Mouse (Mus musculus) gonadal fat pad, adult 2 months (tissue): Measurements from ENCODE around the gene Nlgn2. TPM values are rescaled to one million over a fixed set of nuclear protein-coding genes. Genes with fewer than 3 reads are reported as not detected.

ENCODE experiments used
- DNase-seq: peaks from one replicate; pipeline ENCODE4 v3.0.0-alpha.2; 2012; ENCODE audit warnings: low read depth
- polyA plus RNA-seq: library from polyadenylated mRNA; depleted of rRNA; stranded (reverse); fragments of >200 nt; gene quantifications from 2 replicates; pipeline ENCODE4 v1.2.3, GENCODE M21; 2012; rRNA removed

Nlgn2 gene
- polyA plus RNA-seq, 1 experiment: 19.0 TPM

DNA sequence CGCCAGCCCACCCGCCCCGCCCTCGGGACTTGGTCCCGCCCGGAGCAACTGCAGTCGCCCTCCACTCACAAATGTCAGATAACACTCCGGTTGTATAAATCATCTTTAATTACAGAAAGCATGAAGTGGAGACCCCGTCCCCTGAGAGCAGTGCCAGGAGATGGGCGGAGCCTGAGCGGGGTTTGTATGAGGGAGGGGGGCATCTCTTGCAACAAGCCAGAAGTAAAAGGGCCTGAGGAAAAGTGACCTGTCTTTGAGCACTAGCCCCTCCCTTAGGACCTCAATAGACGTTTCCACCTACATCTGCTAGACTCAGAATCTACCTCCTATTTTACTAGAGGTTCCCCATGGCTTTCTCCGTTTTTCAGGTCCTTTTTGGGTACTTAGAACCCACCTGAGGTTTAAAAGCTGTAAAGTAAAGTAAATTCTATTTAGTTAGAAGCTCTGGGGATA is 41.6 kb downstream of the Nlgn2 start:
- no peak for DNase-seq

- peak; percentile 89 for DNase-seq
Measured at GRCm38 (mm10) chr11:69795168-69795982, 42.2 kb downstream of the Nlgn2 start, which contains the start of gene Chrnb1. Gene Chrnb1 (minus strand): TSS chr11:69795943.

GRCm38 (mm10) chr11:69793429-69793828 is 44.2 kb downstream of the Nlgn2 start:
- DNase-seq: no peak

DNA sequence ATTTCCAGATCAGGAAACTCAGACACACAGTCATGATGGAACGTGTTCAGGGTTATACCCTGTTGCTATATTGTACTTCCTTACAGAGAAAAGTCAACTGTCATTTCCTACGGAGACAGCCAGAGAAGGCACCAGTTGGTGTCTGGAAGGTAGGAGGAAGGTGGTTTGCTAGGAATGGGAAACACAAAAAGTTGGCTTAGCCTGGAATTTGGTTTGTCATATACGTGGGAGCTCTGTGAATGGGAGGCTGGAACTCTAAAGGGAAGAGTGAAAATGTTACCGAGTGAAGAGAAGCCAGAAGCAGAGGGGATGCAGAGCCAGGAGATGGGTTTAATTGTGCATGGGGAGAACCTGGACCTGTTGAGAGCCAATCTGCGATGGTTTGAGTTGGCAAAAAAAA is 46.2 kb downstream of the Nlgn2 start:
- no peak for DNase-seq

- DNase-seq: no peak
Measured at GRCm38 (mm10) chr11:69789431-69789830, 48.2 kb downstream of the Nlgn2 start.

- DNase-seq: no peak
Measured at GRCm38 (mm10) chr11:69787306-69787705, 50.3 kb downstream of the Nlgn2 start.

- no peak for DNase-seq
Measured at GRCm38 (mm10) chr11:69784793-69785272, 52.8 kb downstream of the Nlgn2 start.

- no peak for DNase-seq
Measured at GRCm38 (mm10) chr11:69781828-69782227, 55.8 kb downstream of the Nlgn2 start.

DNA sequence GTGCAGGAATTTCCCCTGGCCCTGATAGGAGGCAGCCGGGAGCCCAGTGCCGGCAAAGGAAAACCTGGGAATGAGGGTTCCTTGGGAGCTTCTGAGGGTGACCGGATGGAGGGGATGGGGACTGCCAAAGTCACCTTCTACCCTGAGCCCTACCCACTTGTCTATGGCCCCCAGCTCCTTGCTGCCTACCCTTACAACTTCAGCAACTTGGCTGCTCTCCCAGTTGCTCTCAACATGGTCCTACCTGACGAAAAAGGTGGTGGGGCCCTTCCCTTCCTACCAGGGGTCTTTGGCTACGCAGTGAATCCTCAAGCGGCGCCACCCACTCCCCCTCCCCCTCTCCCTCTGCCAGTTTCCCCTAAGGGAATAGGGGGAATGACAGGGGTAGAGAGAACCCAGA is 58.6 kb downstream of the Nlgn2 start:
- DNase-seq: no peak

DNA sequence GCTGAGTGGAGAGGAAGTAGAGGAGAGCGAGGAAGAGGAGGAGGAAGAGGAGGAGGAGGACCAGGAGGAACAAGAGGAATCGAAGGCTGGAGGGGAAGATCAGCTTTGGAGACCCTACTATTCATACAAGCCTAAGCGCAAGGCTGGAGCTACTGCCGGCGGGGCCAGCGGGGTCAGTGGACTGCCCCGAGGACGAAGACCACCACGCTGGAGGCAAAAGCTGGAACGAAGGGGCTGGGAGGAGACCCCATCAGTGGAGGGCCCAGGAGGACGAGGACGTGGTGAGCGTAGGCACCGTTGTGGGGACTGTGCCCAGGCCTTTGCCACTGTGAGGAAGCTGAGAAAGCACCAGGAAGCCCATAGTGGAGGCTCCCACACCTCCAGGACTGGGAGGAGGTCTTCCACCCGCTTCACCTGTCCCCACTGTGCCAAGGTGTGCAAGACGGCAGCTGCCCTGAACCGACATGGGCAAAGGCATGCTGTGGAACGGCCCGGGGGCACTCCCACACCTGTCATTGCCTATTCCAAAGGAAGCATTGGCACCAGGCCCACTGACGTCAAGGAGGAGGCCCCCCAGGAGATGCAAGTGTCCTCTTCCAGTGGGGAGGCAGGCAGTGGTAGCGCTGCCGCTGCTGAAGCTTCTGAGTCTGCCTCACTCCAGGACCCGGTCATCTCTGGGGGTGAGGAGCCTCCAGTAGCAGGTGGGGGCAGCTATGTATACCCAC is 59.2 kb downstream of the Nlgn2 start:
- no peak for DNase-seq

DNA sequence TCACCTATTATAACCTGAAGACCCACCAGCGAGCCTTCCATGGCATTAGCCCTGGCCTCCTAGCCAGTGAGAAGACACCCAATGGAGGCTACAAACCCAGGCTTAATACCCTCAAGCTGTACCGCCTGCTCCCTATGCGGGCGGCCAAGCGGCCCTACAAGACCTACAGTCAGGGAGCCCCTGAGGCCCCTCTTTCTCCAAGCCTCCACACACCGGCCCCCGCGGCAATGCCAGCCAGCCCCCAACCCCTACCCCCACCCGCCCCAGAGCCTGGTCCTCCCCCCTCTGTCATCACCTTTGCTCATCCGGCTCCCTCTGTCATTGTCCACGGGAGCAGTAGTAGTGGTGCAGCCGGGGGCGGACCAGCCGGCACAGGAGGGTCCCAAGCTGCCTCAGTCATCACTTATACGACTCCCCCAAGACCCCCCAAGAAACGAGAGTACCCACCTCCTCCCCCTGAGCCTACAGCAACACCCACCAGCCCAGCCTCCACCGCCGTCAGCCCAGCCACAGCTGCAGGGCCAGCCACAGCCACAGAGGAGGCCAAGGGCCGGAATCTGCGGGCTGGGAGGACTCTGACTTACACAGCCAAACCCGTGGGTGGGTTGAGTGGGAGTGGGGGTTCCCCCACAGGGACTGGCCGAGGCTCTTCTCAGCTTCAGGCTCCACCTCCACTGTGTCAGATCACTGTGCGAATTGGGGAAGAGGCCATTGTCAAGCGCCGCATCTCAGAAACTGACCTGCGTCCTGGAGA is 59.9 kb downstream of the Nlgn2 start:
- DNase-seq: no peak

DNA sequence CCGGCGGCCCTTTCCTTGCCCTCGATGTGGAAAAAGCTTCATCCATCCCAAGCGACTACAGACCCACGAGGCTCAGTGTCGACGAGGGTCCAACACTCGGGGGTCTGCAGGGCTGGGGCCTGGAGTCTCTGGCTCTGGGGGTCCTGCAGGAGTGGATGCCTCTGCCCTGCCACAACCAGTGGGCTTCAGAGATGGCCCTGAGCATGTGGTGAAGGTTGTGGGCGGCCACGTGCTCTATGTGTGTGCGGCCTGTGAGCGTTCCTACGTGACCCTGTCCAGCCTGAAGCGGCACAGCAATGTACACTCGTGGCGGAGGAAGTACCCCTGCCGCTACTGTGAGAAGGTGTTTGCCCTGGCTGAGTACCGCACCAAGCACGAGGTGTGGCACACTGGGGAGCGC is 61.1 kb downstream of the Nlgn2 start:
- DNase-seq: no peak

- DNase-seq: no peak
Measured at GRCm38 (mm10) chr11:69775716-69776115, 61.9 kb downstream of the Nlgn2 start.

DNA sequence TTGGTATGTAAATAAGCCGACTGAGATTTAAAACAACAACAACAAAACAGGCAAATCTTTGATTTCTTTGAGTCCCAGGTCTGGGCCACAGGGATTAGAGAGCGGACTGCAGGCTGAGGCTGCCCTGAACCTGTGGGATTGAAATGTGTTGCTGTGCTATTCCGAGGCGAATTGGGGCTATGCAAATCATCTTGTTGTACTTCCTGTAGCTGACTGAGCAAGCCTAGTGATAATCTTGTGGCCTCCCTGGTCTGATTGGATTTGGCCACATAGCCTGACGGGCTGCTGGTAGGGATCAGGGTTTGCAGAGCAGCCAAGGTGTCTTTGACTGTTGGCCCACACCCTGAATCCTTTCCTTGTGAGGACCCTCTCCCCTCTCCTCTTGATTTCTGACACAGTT is 62.6 kb downstream of the Nlgn2 start:
- no peak for DNase-seq

Other genes with a start within 250 kb of the Nlgn2 start
- 12.5 and 18.1 TPM in 2 replicates for gene Atp1b2, start 231.8 kb downstream of the Nlgn2 start, polyA plus RNA-seq
- not detected in 2 replicates for gene Shbg, start 219.9 kb downstream of the Nlgn2 start, polyA plus RNA-seq
- 10.3 and 11.2 TPM in 2 replicates for gene Sat2, start 215.8 kb downstream of the Nlgn2 start, polyA plus RNA-seq
- 69.7 and 80.8 TPM in 2 replicates for gene Fxr2, start 204.8 kb downstream of the Nlgn2 start, polyA plus RNA-seq
- gene Sox15, start 182.5 kb downstream of the Nlgn2 start, polyA plus RNA-seq: 1.9 and 2.4 TPM in 2 replicates
- 118 and 159 TPM in 2 replicates for gene Mpdu1, start 175.1 kb downstream of the Nlgn2 start, polyA plus RNA-seq
- gene Cd68, start 171.6 kb downstream of the Nlgn2 start, polyA plus RNA-seq: 31.8 and 35.9 TPM in 2 replicates
- 311 and 352 TPM in 2 replicates for gene Eif4a1, start 165.4 kb downstream of the Nlgn2 start, polyA plus RNA-seq
- gene Senp3, start 155.7 kb downstream of the Nlgn2 start, polyA plus RNA-seq: 58.7 and 72.4 TPM in 2 replicates
- gene Tnfsf13, start 152.0 kb downstream of the Nlgn2 start, polyA plus RNA-seq: 4.6 and 4.7 TPM in 2 replicates
- 21.3 and 27.6 TPM in 2 replicates for gene Tnfsf12, start 141.9 kb downstream of the Nlgn2 start, polyA plus RNA-seq
- 4.2 and 4.9 TPM in 2 replicates for gene Tnfsfm13, start 141.7 kb downstream of the Nlgn2 start, polyA plus RNA-seq
- gene Polr2a, start 79.1 kb downstream of the Nlgn2 start, polyA plus RNA-seq: 18.5 and 48.2 TPM in 2 replicates
- gene Slc35g3, start 75.8 kb downstream of the Nlgn2 start, polyA plus RNA-seq: 0.22 and 0.51 TPM in 2 replicates
- 30.6 and 32.9 TPM in 2 replicates for gene Zbtb4, start 71.9 kb downstream of the Nlgn2 start, polyA plus RNA-seq
- 15.3 and 18.3 TPM in 2 replicates for gene Chrnb1, start 41.8 kb downstream of the Nlgn2 start, polyA plus RNA-seq
- 6.9 and 7.7 TPM in 2 replicates for gene Fgf11, start 35.9 kb downstream of the Nlgn2 start, polyA plus RNA-seq
- gene Tmem102, start 32.2 kb downstream of the Nlgn2 start, polyA plus RNA-seq: 12.9 and 20.5 TPM in 2 replicates
- gene Gm39566, start 22.5 kb downstream of the Nlgn2 start, polyA plus RNA-seq: 0.18 and 0.47 TPM in 2 replicates
- gene Spem2, start 19.3 kb downstream of the Nlgn2 start, polyA plus RNA-seq: 6.8 and 9.8 TPM in 2 replicates
- 11.3 and 16.5 TPM in 2 replicates for gene Spem1, start 15.6 kb downstream of the Nlgn2 start, polyA plus RNA-seq
- gene Tmem256, start 730 bp upstream of the Nlgn2 start, polyA plus RNA-seq: 179 and 279 TPM in 2 replicates
- gene Plscr3, start 8.6 kb upstream of the Nlgn2 start, polyA plus RNA-seq: 60.4 and 66.9 TPM in 2 replicates
- 26.0 and 32.5 TPM in 2 replicates for gene Tnk1, start 20.9 kb upstream of the Nlgn2 start, polyA plus RNA-seq
- not detected in 2 replicates for gene Tmem95, start 40.2 kb upstream of the Nlgn2 start, polyA plus RNA-seq
- gene Kctd11, start 43.6 kb upstream of the Nlgn2 start, polyA plus RNA-seq: 9.0 and 10.0 TPM in 2 replicates
- gene Acap1, start 57.8 kb upstream of the Nlgn2 start, polyA plus RNA-seq: 37.7 and 38.2 TPM in 2 replicates
- gene 2810408A11Rik, start 63.2 kb upstream of the Nlgn2 start, polyA plus RNA-seq: 5.4 and 5.9 TPM in 2 replicates
- gene Neurl4, start 63.3 kb upstream of the Nlgn2 start, polyA plus RNA-seq: 42.3 and 45.0 TPM in 2 replicates
- gene Gps2, start 76.1 kb upstream of the Nlgn2 start, polyA plus RNA-seq: 56.9 and 61.2 TPM in 2 replicates
- 457 and 520 TPM in 2 replicates for gene Eif5a, start 84.2 kb upstream of the Nlgn2 start, polyA plus RNA-seq
- gene Ybx2, start 98.0 kb upstream of the Nlgn2 start, polyA plus RNA-seq: 19.2 and 37.4 TPM in 2 replicates
- gene Slc2a4, start 110.4 kb upstream of the Nlgn2 start, polyA plus RNA-seq: 121 and 139 TPM in 2 replicates
- gene Cldn7, start 127.0 kb upstream of the Nlgn2 start, polyA plus RNA-seq: 88.4 and 172 TPM in 2 replicates
- gene Ctdnep1, start 143.4 kb upstream of the Nlgn2 start, polyA plus RNA-seq: 94.3 and 108 TPM in 2 replicates
- 60.1 and 80.3 TPM in 2 replicates for gene Elp5, start 144.7 kb upstream of the Nlgn2 start, polyA plus RNA-seq
- 568 and 793 TPM in 2 replicates for gene Gabarap, start 153.4 kb upstream of the Nlgn2 start, polyA plus RNA-seq
- gene Phf23, start 158.0 kb upstream of the Nlgn2 start, polyA plus RNA-seq: 22.8 and 23.2 TPM in 2 replicates
- 13.7 and 19.1 TPM in 2 replicates for gene Dvl2, start 162.8 kb upstream of the Nlgn2 start, polyA plus RNA-seq
- gene Acadvl, start 177.6 kb upstream of the Nlgn2 start, polyA plus RNA-seq: 79.9 and 96.2 TPM in 2 replicates
- gene Dlg4, start 179.2 kb upstream of the Nlgn2 start, polyA plus RNA-seq: 12.8 and 16.6 TPM in 2 replicates
- gene Asgr1, start 216.3 kb upstream of the Nlgn2 start, polyA plus RNA-seq: 0.08 and 0.72 TPM in 2 replicates